Mouse (Mus musculus) lung, adult 2 months (tissue): ENCODE measurements around the gene Teddm2.

Source experiments
- CTCF ChIP-seq: fragments of 200-500 bp; IDR thresholded peaks from 2 replicates; pipeline ENCODE4 v1.5.1; 2011; ENCODE audit warnings: mild to moderate bottlenecking, low read length, control low read depth; ENCODE audit not compliant: insufficient read depth
- POLR2A ChIP-seq: fragments of 200-500 bp; IDR thresholded peaks from 2 replicates; pipeline ENCODE4 v1.6.1; 2011; ENCODE audit warnings: low read depth, mild to moderate bottlenecking, control low read depth, low read length, borderline replicate concordance; ENCODE audit errors: extremely low read depth

DNA sequence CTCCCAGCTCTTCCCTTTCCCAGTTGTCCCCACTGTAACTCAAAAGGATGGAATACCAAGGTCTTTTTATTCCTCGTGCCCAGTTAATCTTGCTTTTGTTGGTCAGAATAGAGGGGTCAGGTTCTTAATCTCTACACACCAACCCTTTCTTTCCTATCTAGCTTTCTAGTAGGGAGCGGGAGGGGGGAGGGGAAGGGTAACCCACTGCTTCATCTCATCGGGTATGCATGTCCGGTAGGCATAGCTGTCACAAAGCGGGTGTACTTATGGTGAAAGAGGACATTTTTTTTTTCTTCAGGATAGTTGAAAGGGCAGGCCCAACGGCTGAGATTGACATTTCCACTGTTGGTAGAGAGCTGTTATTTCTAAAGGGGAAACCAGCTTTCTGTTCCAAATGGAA is 8.2 kb upstream of the Teddm2 start:
- TF ChIP-seq POLR2A = no peak
- no peak for TF ChIP-seq CTCF
